Mouse (Mus musculus) right cerebral cortex, adult 2 months (tissue): Measurements from ENCODE around the gene Ppef2.

Experiments
- DNase-seq, 2 experiments: peaks; one replicate each; pipeline ENCODE4 v3.0.0; 2021 to 2022; ENCODE audit warnings: low spot score in 2 of 2

Gene Ppef2

GRCm38 (mm10) chr5:92239333-92240232 lies 16.5 kb downstream of the Ppef2 start:
- peak; percentile 88 to 91 for DNase-seq

- DNase-seq: no peak
Measured at GRCm38 (mm10) chr5:92234939-92235557, 21.0 kb downstream of the Ppef2 start.

GRCm38 (mm10) chr5:92233366-92233765 lies 22.7 kb downstream of the Ppef2 start:
- no peak for DNase-seq

GRCm38 (mm10) chr5:92231836-92232235 lies 24.2 kb downstream of the Ppef2 start:
- DNase-seq: no peak

- no peak for DNase-seq
Measured at GRCm38 (mm10) chr5:92230306-92230705, 25.8 kb downstream of the Ppef2 start.

- DNase-seq: no peak
Measured at GRCm38 (mm10) chr5:92229514-92229913, 26.6 kb downstream of the Ppef2 start.

GRCm38 (mm10) chr5:92228776-92229175 lies 27.3 kb downstream of the Ppef2 start:
- no peak for DNase-seq

- no peak for DNase-seq
Measured at GRCm38 (mm10) chr5:92227782-92228181, 28.3 kb downstream of the Ppef2 start.

- no peak for DNase-seq
Measured at GRCm38 (mm10) chr5:92220287-92220902, 35.7 kb downstream of the Ppef2 start.

- no peak for DNase-seq
Measured at GRCm38 (mm10) chr5:92219826-92220225, 36.3 kb downstream of the Ppef2 start.

- DNase-seq: no peak
Measured at GRCm38 (mm10) chr5:92218915-92219793, 36.9 kb downstream of the Ppef2 start.

- DNase-seq: no peak
Measured at GRCm38 (mm10) chr5:92215308-92215707, 40.8 kb downstream of the Ppef2 start, which contains the start of gene U90926. TSS of gene U90926 (minus strand) at chr5:92215408.

GRCm38 (mm10) chr5:92212231-92212630 lies 43.8 kb downstream of the Ppef2 start:
- no peak for DNase-seq

- no peak for DNase-seq
Measured at GRCm38 (mm10) chr5:92210205-92210604, 45.9 kb downstream of the Ppef2 start.

- no peak for DNase-seq
Measured at GRCm38 (mm10) chr5:92206121-92206520, 50.0 kb downstream of the Ppef2 start.

- DNase-seq: no peak
Measured at GRCm38 (mm10) chr5:92205706-92206105, 50.4 kb downstream of the Ppef2 start.

- DNase-seq: no peak
Measured at GRCm38 (mm10) chr5:92205184-92205583, 50.9 kb downstream of the Ppef2 start.

- no peak for DNase-seq
Measured at GRCm38 (mm10) chr5:92204162-92205036, 51.7 kb downstream of the Ppef2 start.

GRCm38 (mm10) chr5:92198266-92198665 lies 57.8 kb downstream of the Ppef2 start:
- DNase-seq: no peak
